Mouse (Mus musculus) limb, embryonic 12.5 days (tissue): ENCODE measurements around the gene Oscp1. TPM values are rescaled to one million over a fixed set of nuclear protein-coding genes. Genes with fewer than 3 reads are reported as not detected.

Experiments
- ATAC-seq: fragments of 200-750 bp; cut with Nextera tagmentation; 2 replicates; pipeline ENCODE4 v1.8.0; 2017; ENCODE audit warnings: low read depth, moderate TSS enrichment; ENCODE audit not compliant: insufficient number of reproducible peaks, insufficient read depth, low FRiP score, low TSS enrichment
- H3K27ac ChIP-seq: fragments of 300-500 bp; sonication (generic); 2 replicates; pipeline ENCODE4 v1.5.1; 2016; ENCODE audit warnings: mild to moderate bottlenecking, moderate library complexity
- H3K27me3 ChIP-seq: fragments of 300-500 bp; sonication (generic); 2 replicates; pipeline ENCODE4 v1.6.1; 2016; ENCODE audit warnings: mild to moderate bottlenecking, moderate library complexity
- H3K36me3 ChIP-seq: fragments of 300-500 bp; sonication (generic); 2 replicates; pipeline ENCODE4 v1.6.1; 2016; ENCODE audit warnings: mild to moderate bottlenecking, moderate library complexity
- H3K4me1 ChIP-seq: fragments of 300-500 bp; sonication (generic); replicated peaks from 2 replicates; pipeline ENCODE4 v1.6.1; 2016
- H3K4me2 ChIP-seq: fragments of 300-500 bp; sonication (generic); 2 replicates; pipeline ENCODE4 v1.6.1; 2016; ENCODE audit warnings: mild to moderate bottlenecking, moderate library complexity
- H3K4me3 ChIP-seq: fragments of 300-500 bp; sonication (generic); replicated peaks from 2 replicates; pipeline ENCODE4 v1.5.1; 2016; ENCODE audit warnings: mild to moderate bottlenecking
- H3K9ac ChIP-seq: fragments of 300-500 bp; sonication (generic); replicated peaks from 2 replicates; pipeline ENCODE4 v1.6.1; 2016; ENCODE audit warnings: mild to moderate bottlenecking, moderate library complexity
- H3K9me3 ChIP-seq: fragments of 300-500 bp; sonication (generic); 2 replicates; pipeline ENCODE4 v1.6.1; 2016; ENCODE audit warnings: mild to moderate bottlenecking, moderate library complexity
- WGBS: fragments of 180-500 bp; shearing (Covaris S2); methylation state at CpG from one replicate; pipeline ENCODE4 v1.1.7; 2016; 5-methylcytosine and 5-hydroxymethylcytosine counted together
- polyA plus RNA-seq: library from polyadenylated mRNA; unstranded; fragments of >200 nt; fragmentation: Nextera tagmentation; extraction: Ambion mirVana; gene quantifications from 2 replicates; pipeline ENCODE4 v1.2.1, GENCODE M21; 2016

Oscp1 gene
- polyA plus RNA-seq, 1 experiment from 2014 or later = 19.0 TPM

DNA sequence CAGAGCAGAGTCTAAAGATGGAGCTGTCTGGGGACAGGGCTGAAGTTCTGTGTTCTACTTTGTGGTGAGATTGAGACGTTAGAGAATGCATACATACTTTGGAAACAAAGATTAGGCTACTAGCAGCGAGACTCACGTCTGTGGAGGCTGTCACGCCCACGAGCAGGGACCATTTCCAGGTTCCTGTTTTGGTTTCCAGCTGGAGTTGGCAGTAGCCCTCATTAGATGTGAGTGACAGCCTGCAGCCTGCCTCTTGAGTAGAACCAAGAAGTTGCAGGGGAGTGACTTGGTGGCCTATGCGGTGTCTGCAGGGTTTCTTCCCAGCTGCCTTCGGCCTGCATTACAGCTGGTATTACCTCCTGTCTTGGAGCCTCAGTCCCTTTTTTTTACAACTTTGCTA is 6.7 kb upstream of the Oscp1 start:
- peaks cover 71% of the 10 kb centered on the region for H3K36me3 ChIP-seq
- H3K4me1 ChIP-seq = peaks cover 9% of the 10 kb centered on the region
- H3K27ac ChIP-seq = no peak overlapping the region
- no peak for ATAC-seq
- WGBS = 92% methylated on average over 7 of the region's 7 CpGs
- H3K9me3 ChIP-seq = no peaks in the 10 kb centered on the region
- H3K27me3 ChIP-seq = no peaks in the 10 kb centered on the region
- no peak overlapping the region for H3K9ac ChIP-seq
- no peak overlapping the region for H3K4me2 ChIP-seq
- H3K4me3 ChIP-seq = no peak overlapping the region

DNA sequence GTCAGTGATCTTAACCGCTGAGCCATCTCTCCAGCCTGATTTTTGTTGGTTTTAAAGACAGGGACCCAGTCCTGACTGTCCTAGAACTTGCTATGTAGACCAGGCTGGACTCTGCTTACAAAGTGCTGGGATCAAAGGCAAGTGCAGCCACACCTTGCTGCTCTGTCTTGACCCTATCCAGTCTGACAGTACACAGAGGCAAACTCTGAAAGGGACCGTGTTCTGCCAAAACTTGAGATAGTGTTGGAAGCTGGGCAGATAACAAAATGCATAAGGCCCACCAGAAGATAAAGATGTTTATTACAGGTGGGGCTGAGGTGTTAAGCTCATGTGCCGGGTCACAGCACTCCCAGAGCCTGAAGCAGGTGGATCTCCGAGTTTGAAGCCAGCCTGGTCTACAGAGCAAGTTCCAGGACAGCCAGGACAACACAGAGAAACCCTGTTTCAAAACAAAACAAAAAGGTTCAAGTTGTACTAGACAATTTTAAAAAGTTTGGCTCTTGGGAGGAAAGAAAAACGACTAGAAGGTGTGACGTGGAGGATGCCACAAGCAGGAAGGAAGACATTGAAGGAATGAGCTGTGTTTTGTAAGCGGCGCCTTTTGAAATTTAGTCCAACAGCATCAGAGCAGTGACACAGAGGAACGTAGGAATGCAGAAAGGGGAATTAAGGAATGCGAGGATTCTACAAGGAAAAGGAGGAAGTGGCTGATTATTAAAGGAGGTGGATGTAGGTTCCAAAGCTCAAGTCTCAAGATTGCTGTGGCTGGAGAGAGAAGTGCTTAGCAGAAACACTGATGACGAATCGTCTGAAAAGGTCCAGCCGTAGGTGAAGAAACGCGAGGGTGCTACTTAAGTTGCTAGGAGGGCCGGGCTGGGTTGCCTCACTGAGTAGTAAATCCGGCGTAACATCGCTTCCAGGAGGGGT is 895 bp upstream of the Oscp1 start:
- Histone ChIP-seq H3K4me2 (peak overlapping the region; percentile 85), H3K27ac (peak overlapping the region; percentile 46; the same call in 1 of the 2 replicates), H3K9ac (peak overlapping the region; percentile 66), H3K27me3 (no peaks in the 10 kb centered on the region), H3K36me3 (peaks cover 38% of the 10 kb centered on the region), H3K4me3 (peak overlapping the region; percentile 62), H3K4me1 (peaks cover 18% of the 10 kb centered on the region), H3K9me3 (no peaks in the 10 kb centered on the region)
- ATAC-seq = no peak
- 15% methylated on average over 19 of the region's 19 CpGs for WGBS

- no peak for ATAC-seq
- Histone ChIP-seq H3K9me3 (no peaks in the 10 kb centered on the region), H3K36me3 (peaks cover 23% of the 10 kb centered on the region), H3K4me2 (peak overlapping the region; percentile 85), H3K4me3 (peak overlapping the region; percentile 62), H3K9ac (peak overlapping the region; percentile 66), H3K27ac (no peak overlapping the region), H3K4me1 (peaks cover 18% of the 10 kb centered on the region), H3K27me3 (no peaks in the 10 kb centered on the region)
- 42% methylated on average over 9 of the region's 9 CpGs for WGBS
Observed at GRCm38 (mm10) chr4:126058997-126059362, 615 bp downstream of the Oscp1 start.

DNA sequence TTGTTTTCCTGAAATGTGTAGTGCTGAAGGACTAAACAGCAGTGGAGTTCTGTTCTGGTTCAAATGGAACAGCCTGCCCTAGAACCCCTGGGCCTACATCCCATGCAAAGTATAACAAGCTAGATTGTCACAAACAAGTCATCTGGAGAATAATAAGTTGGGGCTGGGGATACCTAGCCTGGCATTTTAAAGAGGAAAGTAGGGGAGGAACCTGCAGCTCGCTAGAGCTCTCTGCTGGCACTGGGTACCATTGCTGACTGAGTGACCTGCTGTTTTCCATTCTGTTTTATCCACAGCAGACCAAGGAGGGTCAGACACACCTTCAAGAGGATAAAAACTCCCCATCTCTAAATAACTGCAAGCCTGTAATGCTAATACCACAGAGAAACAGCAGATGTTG is 4.5 kb downstream of the Oscp1 start:
- Histone ChIP-seq H3K9ac (no peak overlapping the region), H3K4me2 (no peak overlapping the region), H3K9me3 (no peaks in the 10 kb centered on the region), H3K4me1 (peaks cover 10% of the 10 kb centered on the region), H3K27ac (no peak overlapping the region), H3K4me3 (no peak overlapping the region), H3K27me3 (no peaks in the 10 kb centered on the region), H3K36me3 (no peaks in the 10 kb centered on the region)
- 30% methylated on average over 1 of the region's 1 CpGs for WGBS
- no peak for ATAC-seq

GRCm38 (mm10) chr4:126065241-126065640 is 6.9 kb downstream of the Oscp1 start:
- no peak overlapping the region for H3K4me3 ChIP-seq
- 88% methylated on average over 7 of the region's 7 CpGs for WGBS
- H3K4me1 ChIP-seq = no peaks in the 10 kb centered on the region
- no peak for ATAC-seq
- 0 out of 2 replicates have a peak, but pooled peaks cover 3% of the 10 kb centered on the region for H3K9me3 ChIP-seq
- no peak overlapping the region for H3K27ac ChIP-seq
- no peak overlapping the region for H3K4me2 ChIP-seq
- H3K36me3 ChIP-seq = no peaks in the 10 kb centered on the region
- H3K9ac ChIP-seq = no peak overlapping the region
- H3K27me3 ChIP-seq = no peaks in the 10 kb centered on the region

DNA sequence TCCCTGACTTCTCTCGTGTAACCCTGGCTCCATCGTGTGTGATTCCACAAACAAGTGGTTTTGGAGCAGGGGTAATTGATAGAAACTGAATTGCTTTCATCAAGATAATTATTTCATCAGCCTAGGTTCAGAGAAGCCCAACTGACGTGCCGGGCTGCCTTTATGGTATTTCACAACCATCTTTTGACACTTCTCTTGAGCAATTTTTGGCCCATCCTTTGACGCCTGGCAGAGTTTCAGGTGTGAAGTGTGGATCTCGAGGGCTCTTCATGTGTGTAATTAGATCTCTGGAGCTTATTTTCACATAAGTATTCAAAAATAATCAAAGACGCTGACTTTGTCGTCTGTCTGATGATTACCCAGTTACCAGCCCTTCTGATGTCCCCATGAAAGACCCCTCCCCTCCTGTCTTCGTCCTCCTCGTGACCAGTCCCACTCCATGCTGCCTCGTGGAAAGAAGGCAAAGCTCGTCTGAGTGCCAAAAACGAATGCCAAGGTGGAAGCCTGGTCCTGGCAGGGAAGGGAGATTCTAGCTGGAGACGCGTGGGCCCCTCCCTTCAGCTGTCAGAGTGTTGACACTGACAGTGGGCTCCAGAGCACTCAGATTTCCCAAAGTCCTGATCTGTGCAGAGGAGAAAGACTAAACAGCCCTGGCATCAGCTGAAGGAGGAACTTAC is 9.2 kb downstream of the Oscp1 start:
- Histone ChIP-seq H3K27ac (no peak overlapping the region), H3K9ac (no peak overlapping the region), H3K36me3 (no peaks in the 10 kb centered on the region), H3K4me3 (no peak overlapping the region), H3K9me3 (0 out of 2 replicates have a peak, but pooled peaks cover 3% of the 10 kb centered on the region), H3K4me1 (no peaks in the 10 kb centered on the region), H3K27me3 (no peaks in the 10 kb centered on the region), H3K4me2 (no peak overlapping the region)
- WGBS = 68% methylated on average over 15 of the region's 15 CpGs
- no peak for ATAC-seq

- 88% methylated on average over 6 of the region's 6 CpGs for WGBS
- ATAC-seq = no peak
- Histone ChIP-seq H3K9me3 (0 out of 2 replicates have a peak, but pooled peaks cover 3% of the 10 kb centered on the region), H3K4me3 (no peak overlapping the region), H3K4me2 (no peak overlapping the region), H3K9ac (no peak overlapping the region), H3K36me3 (no peaks in the 10 kb centered on the region), H3K4me1 (no peaks in the 10 kb centered on the region), H3K27ac (no peak overlapping the region), H3K27me3 (no peaks in the 10 kb centered on the region)
Observed at GRCm38 (mm10) chr4:126068842-126069241, 10.5 kb downstream of the Oscp1 start.

DNA sequence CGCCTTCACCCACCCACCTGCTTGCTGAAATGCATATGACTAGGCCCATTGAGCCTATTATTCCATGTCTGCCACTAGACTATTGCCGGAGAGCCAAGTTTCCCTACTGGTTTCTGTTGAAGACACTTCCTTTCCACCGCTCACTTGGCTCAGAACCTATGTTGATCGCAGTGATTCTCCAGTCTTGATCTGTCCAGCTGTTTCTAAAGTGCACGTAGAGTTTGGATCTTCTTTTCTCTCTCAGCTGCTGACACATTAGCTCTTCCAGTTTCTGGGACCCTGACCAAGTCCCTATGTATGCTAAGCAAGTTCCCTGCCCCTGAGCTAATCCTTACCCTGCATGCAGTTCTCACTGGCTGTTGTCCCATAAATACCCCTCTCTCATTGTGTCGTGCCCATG is 19.5 kb downstream of the Oscp1 start:
- 82% methylated on average over 6 of the region's 6 CpGs for WGBS
- no peaks in the 10 kb centered on the region for H3K36me3 ChIP-seq
- no peak overlapping the region for H3K4me3 ChIP-seq
- H3K27ac ChIP-seq = no peak overlapping the region
- no peaks in the 10 kb centered on the region for H3K9me3 ChIP-seq
- H3K4me1 ChIP-seq = no peaks in the 10 kb centered on the region
- no peaks in the 10 kb centered on the region for H3K27me3 ChIP-seq
- ATAC-seq = no peak
- H3K9ac ChIP-seq = no peak overlapping the region
- H3K4me2 ChIP-seq = no peak overlapping the region

DNA sequence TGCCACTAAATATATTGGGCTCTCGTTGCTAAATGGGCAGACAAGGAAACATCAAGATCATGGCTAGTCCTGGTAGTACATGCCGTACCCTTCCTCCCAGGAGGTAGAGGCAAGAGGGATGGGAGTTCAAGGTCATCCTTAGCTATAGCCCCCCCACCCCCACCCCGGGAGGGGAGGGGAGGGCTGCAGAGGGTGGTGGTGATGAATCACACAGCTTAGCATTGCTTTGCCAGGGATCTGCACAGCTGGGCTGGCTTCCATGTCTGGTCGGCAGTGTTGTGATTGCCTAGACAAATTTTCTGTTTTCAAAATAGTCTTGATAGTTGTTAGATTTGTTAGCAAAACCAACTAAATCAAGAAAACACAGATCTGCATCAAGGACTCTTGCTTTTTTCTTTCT is 20.9 kb downstream of the Oscp1 start:
- Histone ChIP-seq H3K4me1 (no peaks in the 10 kb centered on the region), H3K4me3 (no peak overlapping the region), H3K9ac (no peak overlapping the region), H3K4me2 (no peak overlapping the region), H3K36me3 (no peaks in the 10 kb centered on the region), H3K27ac (no peak overlapping the region), H3K9me3 (no peaks in the 10 kb centered on the region), H3K27me3 (no peaks in the 10 kb centered on the region)
- WGBS = 75% methylated on average over 4 of the region's 4 CpGs
- ATAC-seq = no peak

- H3K36me3 ChIP-seq = no peaks in the 10 kb centered on the region
- no peak overlapping the region for H3K4me2 ChIP-seq
- H3K4me3 ChIP-seq = no peak overlapping the region
- no peak for ATAC-seq
- H3K27ac ChIP-seq = no peak overlapping the region
- H3K27me3 ChIP-seq = no peaks in the 10 kb centered on the region
- no peaks in the 10 kb centered on the region for H3K4me1 ChIP-seq
- no peaks in the 10 kb centered on the region for H3K9me3 ChIP-seq
- H3K9ac ChIP-seq = no peak overlapping the region
- WGBS = 96% methylated on average over 1 of the region's 1 CpGs
Observed at GRCm38 (mm10) chr4:126081601-126082000, 23.2 kb downstream of the Oscp1 start.

- 93% methylated on average over 9 of the region's 9 CpGs for WGBS
Observed at GRCm38 (mm10) chr4:126083021-126083420, 24.7 kb downstream of the Oscp1 start.

More at GRCm38 (mm10) chr4:126083021-126083420, 24.7 kb downstream of the Oscp1 start:
- Histone ChIP-seq H3K9ac (no peak overlapping the region), H3K4me1 (no peaks in the 10 kb centered on the region), H3K9me3 (no peaks in the 10 kb centered on the region), H3K4me3 (no peak overlapping the region), H3K27me3 (no peaks in the 10 kb centered on the region), H3K36me3 (0 out of 2 replicates have a peak, but pooled peaks cover 3% of the 10 kb centered on the region), H3K27ac (no peak overlapping the region), H3K4me2 (no peak overlapping the region)
- ATAC-seq = no peak
